Mouse (Mus musculus) liver, postnatal 0 days (tissue): ENCODE data around the gene Ppm1l.

Experiments used
- CTCF ChIP-seq: sonication (generic); IDR thresholded peaks from 2 replicates; pipeline ENCODE4 v1.5.1; 2016; ENCODE audit warnings: antibody characterized with exemption, low read depth
- EP300 ChIP-seq: IDR thresholded peaks from 2 replicates; pipeline ENCODE4 v1.6.1; 2016; ENCODE audit warnings: antibody characterized with exemption, low read depth, mild to moderate bottlenecking

GRCm38 (mm10) chr3:69458756-69459155, 142.1 kb downstream of the Ppm1l start:
- TF ChIP-seq CTCF = no peak
- no peak for TF ChIP-seq EP300
